Mouse (Mus musculus): ENCODE measurements around the gene Serinc2. TPM values are rescaled to one million over a fixed set of nuclear protein-coding genes. Genes with fewer than 3 reads are reported as not detected.

The Serinc2 gene
- polyA plus RNA-seq (2015; fragmentation: Nextera tagmentation; extraction: Ambion mirVana) = 4.2 and 5.0 TPM in 2 replicates

DNA sequence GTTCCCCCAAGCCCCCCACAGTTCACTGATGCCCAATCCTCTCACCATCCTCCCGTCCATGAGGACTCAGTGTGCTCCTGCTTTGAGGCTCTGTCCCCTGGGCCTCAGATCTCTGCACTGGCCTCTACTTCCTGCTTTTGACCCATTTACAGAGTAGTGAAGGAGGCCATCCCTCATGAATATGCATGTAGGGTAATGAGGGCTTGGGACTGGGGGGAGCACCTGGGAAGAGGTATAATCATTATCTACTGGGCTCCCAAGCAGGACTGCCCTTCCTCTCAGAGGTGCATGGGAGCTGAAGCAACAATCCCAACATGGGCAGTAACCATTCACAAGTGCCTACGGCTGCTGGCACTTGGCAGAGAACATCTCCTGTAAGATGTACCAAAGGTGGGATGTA, at the start of gene Serinc2:
Serinc2 (minus strand) TSS at position 101 of the 400 bp plus-strand sequence.

DNA sequence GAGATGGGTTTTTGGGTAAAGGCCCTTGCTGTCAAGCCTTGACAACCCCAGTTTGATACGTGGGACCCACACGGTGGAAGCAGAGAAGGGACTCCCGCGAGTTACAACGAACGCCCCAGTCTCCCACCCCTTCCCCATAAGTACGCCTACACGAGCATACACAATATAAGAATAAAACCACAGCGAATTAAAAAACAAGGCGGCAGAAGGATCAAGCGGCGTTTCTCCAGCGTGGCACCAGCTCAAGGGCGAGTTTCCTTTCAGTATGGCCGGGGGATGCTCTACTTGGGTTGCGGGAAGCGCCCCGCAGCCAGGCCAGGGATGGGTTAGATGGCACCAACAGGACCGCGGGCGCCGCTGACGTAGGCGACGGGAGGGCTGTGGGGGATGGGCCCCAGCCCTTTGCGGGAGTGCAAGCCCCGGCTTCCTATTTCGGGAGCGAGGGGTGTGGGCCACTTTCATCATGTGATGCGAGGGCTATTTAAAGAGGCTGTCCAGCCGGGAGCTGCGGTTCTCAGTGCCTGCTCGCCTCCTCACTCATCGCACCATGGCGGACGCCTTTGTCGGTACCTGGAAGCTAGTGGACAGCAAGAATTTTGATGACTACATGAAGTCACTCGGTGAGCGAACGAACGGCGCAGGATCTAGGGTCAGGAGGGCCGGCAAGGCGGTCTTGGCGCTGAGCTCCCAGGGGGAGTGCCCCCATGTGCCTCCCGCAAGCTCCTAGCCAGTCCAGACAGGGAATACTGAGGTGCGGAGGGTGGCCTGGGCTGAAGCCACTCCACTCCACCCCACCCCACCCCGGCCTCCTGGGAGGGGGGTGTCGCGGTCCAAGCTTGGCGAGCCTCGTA, 29.5 kb upstream of the Serinc2 start, which contains the start of the genes Fabp3 and Gm10570:
Fabp3 (plus strand) TSS at position 365 of the 851 bp plus-strand sequence.
Gm10570 (minus strand) TSS at position 444 of the 851 bp plus-strand sequence.

DNA sequence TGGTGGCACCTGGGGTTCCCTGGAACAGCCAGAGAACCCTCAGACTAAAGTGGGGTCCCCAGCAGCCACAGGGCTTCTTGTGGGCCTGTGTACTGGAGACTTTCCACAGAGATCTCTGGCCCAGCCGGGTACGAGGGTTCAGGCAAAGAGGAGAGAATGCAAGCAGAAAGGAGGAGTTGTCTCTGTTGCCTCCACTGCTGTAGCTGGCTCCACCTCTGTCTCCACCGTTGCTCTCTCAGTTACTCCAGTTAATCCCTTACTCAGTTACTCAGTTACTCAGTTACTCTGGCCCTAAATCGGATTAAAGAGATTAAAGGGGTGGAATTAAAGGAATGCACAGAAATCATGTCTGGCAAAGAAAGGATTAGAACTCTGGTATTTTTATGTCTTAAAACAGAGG, 56.8 kb downstream of the Serinc2 start, which contains the start of gene Gm853:
Gm853 (minus strand) TSS at position 223 of the 400 bp plus-strand sequence.

Other genes with a start within 250 kb of the Serinc2 start
- gene Col16a1, start 231.4 kb downstream of the Serinc2 start, polyA plus RNA-seq (2015; fragmentation: Nextera tagmentation; extraction: Ambion mirVana) = 48.4 and 74.4 TPM in 2 replicates
- 62.6 and 87.6 TPM in 2 replicates for gene Pef1, start 176.6 kb downstream of the Serinc2 start, polyA plus RNA-seq (2015; fragmentation: Nextera tagmentation; extraction: Ambion mirVana)
- gene Hcrtr1, start 139.8 kb downstream of the Serinc2 start, polyA plus RNA-seq (2015; fragmentation: Nextera tagmentation; extraction: Ambion mirVana) = 0.58 and 1.6 TPM in 2 replicates
- gene Tinagl1, start 104.1 kb downstream of the Serinc2 start, polyA plus RNA-seq (2015; fragmentation: Nextera tagmentation; extraction: Ambion mirVana) = 33.0 and 59.9 TPM in 2 replicates
- not detected in 2 replicates for gene Gm853, start 56.8 kb downstream of the Serinc2 start, polyA plus RNA-seq (2015; fragmentation: Nextera tagmentation; extraction: Ambion mirVana)
- gene Fabp3, start 29.4 kb upstream of the Serinc2 start, polyA plus RNA-seq (2015; fragmentation: Nextera tagmentation; extraction: Ambion mirVana) = 21.8 and 34.5 TPM in 2 replicates
- 0.46 TPM in 1 of 2 replicates, not detected in the other for gene Gm10570, start 29.5 kb upstream of the Serinc2 start, polyA plus RNA-seq (2015; fragmentation: Nextera tagmentation; extraction: Ambion mirVana)
- gene Zcchc17, start 80.7 kb upstream of the Serinc2 start, polyA plus RNA-seq (2015; fragmentation: Nextera tagmentation; extraction: Ambion mirVana) = 58.9 and 64.2 TPM in 2 replicates
- 55.0 and 76.7 TPM in 2 replicates for gene Snrnp40, start 80.9 kb upstream of the Serinc2 start, polyA plus RNA-seq (2015; fragmentation: Nextera tagmentation; extraction: Ambion mirVana)